8 mouse cellular contexts compared by ENCODE assay signal in the genomic region with DNA sequence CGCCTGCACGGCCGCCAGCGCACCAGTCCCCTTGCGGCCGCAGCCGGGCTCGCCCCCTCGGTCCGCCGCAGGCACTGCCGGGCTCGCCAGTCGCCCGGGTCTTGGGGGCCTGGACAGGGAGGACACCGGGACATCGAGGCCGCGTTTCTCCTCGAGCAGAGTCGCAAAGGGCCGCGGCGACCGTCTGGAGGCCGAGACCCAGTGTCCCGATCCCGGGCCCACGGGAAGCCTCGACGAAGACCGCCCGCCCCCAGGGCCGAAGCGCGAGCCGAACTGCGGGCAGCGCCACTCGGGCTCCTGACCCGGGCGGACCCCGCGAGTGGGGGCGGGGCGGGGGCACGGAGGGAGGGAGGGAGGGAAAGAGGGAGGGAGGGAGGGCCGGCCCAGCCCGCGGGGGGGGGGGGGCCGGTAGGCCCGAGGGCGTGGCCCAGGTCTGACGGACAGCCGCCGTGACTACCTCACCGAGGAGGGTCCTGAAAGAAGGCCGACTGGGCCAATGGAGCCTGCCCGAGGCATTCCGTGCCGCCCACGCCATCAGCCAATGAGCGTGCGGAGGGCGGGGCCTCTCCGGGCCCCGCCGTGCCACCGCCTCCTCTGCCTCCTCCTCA. TPM values are rescaled to one million over a fixed set of nuclear protein-coding genes. Genes with fewer than 3 reads are reported as not detected.
DNase-seq lines count a peak whose midpoint lies in the region; ATAC-seq and TF ChIP-seq lines count a peak whose summit lies in the region.
"Not testable (repeated sequence)": the region's sequence is repeated elsewhere in the genome, so short reads cannot be mapped to it uniquely, and the experiment has no call there.

No protein-coding gene starts in this region.

- peaks cover 42% of the 10 kb centered on the region for H3K79me2 ChIP-seq in C2C12 (ENCODE audit: control insufficient read depth, insufficient read depth)

- H3K79me3 ChIP-seq in C2C12 (ENCODE audit: low read depth): peaks cover 38% of the 10 kb centered on the region

- H3K4me3 ChIP-seq in C2C12 (ENCODE audit: insufficient read depth, poor library complexity, severe bottlenecking): peak overlapping the region; percentile 14
- H3K4me3 ChIP-seq in erythroblast, embryonic 14.5 days (replicated peaks): peak overlapping the region; percentile 66
- peak overlapping the region; percentile 52 for H3K4me3 ChIP-seq in heart, embryonic 12.5 days
- H3K4me3 ChIP-seq in kidney, postnatal 0 days (replicated peaks; ENCODE audit: low read depth, low read length): peak overlapping the region; percentile 41
- H3K4me3 ChIP-seq in liver, embryonic 11.5 days (ENCODE audit: low read depth, low read length): peak overlapping the region; percentile 68

- 0% methylated on average over 28 of the region's 69 CpGs for WGBS in heart, embryonic 12.5 days
- under 1% methylated on average over 39 of the region's 69 CpGs for WGBS in kidney, postnatal 0 days
- under 1% methylated on average over 45 of the region's 69 CpGs for WGBS in liver, embryonic 11.5 days

- peak; percentile 73 for DNase-seq in brain, embryonic 18.5 days (ENCODE audit: low read depth, low spot score)
- DNase-seq in kidney, postnatal 0 days (ENCODE audit: low spot score): peak; percentile 74
- DNase-seq in liver, embryonic 11.5 days (ENCODE audit: low spot score): peak; percentile 88
- peak; percentile 84 for DNase-seq in naive thymus-derived CD4-positive, alpha-beta T cell, adult 2 months (ENCODE audit: low read depth)
- DNase-seq in splenic B cell, adult 2 months (ENCODE audit: low read depth, low spot score): peak; percentile 86

- peak; percentile 98 for ATAC-seq in heart, embryonic 12.5 days (ENCODE audit: insufficient number of reproducible peaks, low FRiP score)
- ATAC-seq in kidney, postnatal 0 days (replicated peaks; ENCODE audit: low FRiP score, low read depth): peak; percentile 95
- peak; percentile 97 for ATAC-seq in liver, embryonic 11.5 days (replicated peaks; ENCODE audit: low FRiP score)

- not testable (repeated sequence) for H3K27me3 ChIP-seq in C2C12 (ENCODE audit: control insufficient read depth, insufficient read depth, insufficient read length); erythroblast, embryonic 14.5 days (ENCODE audit: control insufficient read depth); heart, embryonic 12.5 days (replicated peaks); kidney, postnatal 0 days (ENCODE audit: insufficient read depth, low read length); liver, embryonic 11.5 days (replicated peaks; ENCODE audit: control insufficient read depth, insufficient read depth, low read length); splenic B cell, adult 2 months (ENCODE audit: control insufficient read depth, insufficient read depth, low read length, poor library complexity, severe bottlenecking)

- H3K9ac ChIP-seq in heart, embryonic 12.5 days: peak overlapping the region; percentile 65
- H3K9ac ChIP-seq in kidney, postnatal 0 days (ENCODE audit: low read depth, low read length): peak overlapping the region; percentile 78
- H3K9ac ChIP-seq in liver, embryonic 11.5 days (ENCODE audit: low read depth, low read length): peak overlapping the region; percentile 75

- peak overlapping the region; percentile 64 for H3ac ChIP-seq in C2C12 (ENCODE audit: control insufficient read depth, insufficient read length, low read depth)

- peaks cover 26% of the 10 kb centered on the region for H3K4me1 ChIP-seq in erythroblast, embryonic 14.5 days (ENCODE audit: control insufficient read depth)
- peaks cover 19% of the 10 kb centered on the region for H3K4me1 ChIP-seq in heart, embryonic 12.5 days (replicated peaks)
- H3K4me1 ChIP-seq in kidney, postnatal 0 days (replicated peaks; ENCODE audit: insufficient read depth, low read length); liver, embryonic 11.5 days (replicated peaks; ENCODE audit: control insufficient read depth, insufficient read depth, low read length): not testable (repeated sequence)

- H3K36me3 ChIP-seq in C2C12 (ENCODE audit: control insufficient read depth, insufficient read depth): peaks cover 26% of the 10 kb centered on the region
- peaks cover 16% of the 10 kb centered on the region for H3K36me3 ChIP-seq in erythroblast, embryonic 14.5 days (ENCODE audit: control insufficient read depth)
- H3K36me3 ChIP-seq in heart, embryonic 12.5 days: peaks cover 20% of the 10 kb centered on the region
- not testable (repeated sequence) for H3K36me3 ChIP-seq in kidney, postnatal 0 days (ENCODE audit: insufficient read depth, low read length); liver, embryonic 11.5 days (ENCODE audit: control insufficient read depth, insufficient read depth, low read length); splenic B cell, adult 2 months (ENCODE audit: control insufficient read depth, insufficient read depth, low read length, poor library complexity, severe bottlenecking)

- TF ChIP-seq CTCF in C2C12 (IDR thresholded peaks at IDR 0.05; ENCODE audit: control insufficient read depth, insufficient read depth, insufficient read length): not testable (repeated sequence)
- TF ChIP-seq CTCF in kidney, postnatal 0 days (IDR thresholded peaks at IDR 0.05; ENCODE audit: low read depth): peak; percentile 3; the same call in 1 of the 2 replicates

- H3K9me3 ChIP-seq in erythroblast, embryonic 14.5 days (ENCODE audit: control insufficient read depth, low read length); heart, embryonic 12.5 days (replicated peaks); kidney, postnatal 0 days (replicated peaks; ENCODE audit: low read length); liver, embryonic 11.5 days (ENCODE audit: control insufficient read depth, low read length): not testable (repeated sequence)

- peak overlapping the region; percentile 78 for H3K27ac ChIP-seq in heart, embryonic 12.5 days (ENCODE audit: poor library complexity, severe bottlenecking)
- H3K27ac ChIP-seq in kidney, postnatal 0 days: peak overlapping the region; percentile 96
- peak overlapping the region; percentile 79 for H3K27ac ChIP-seq in liver, embryonic 11.5 days (ENCODE audit: low read depth, low read length)

- peak overlapping the region; percentile 70 for H3K4me2 ChIP-seq in heart, embryonic 12.5 days
- peak overlapping the region; percentile 66 for H3K4me2 ChIP-seq in kidney, postnatal 0 days (ENCODE audit: low read length)
- peak overlapping the region; percentile 76 for H3K4me2 ChIP-seq in liver, embryonic 11.5 days

RNA-seq across cellular contexts. Expression of a gene that starts 0.4 kb away (rescaled TPM):
- polyA plus RNA-seq in C2C12 (2012; fragmentation: generic; extraction: Trizol): 6.4 TPM
- 0.03 and 0.10 TPM in 2 replicates for polyA plus RNA-seq in erythroblast, embryonic 14.5 days (2012)
- 38.9 and 46.2 TPM in 2 replicates for polyA plus RNA-seq in heart, embryonic 12.5 days (2016; fragmentation: Nextera tagmentation; extraction: Ambion mirVana)
- 26.4 and 26.9 TPM in 2 replicates for polyA plus RNA-seq in kidney, postnatal 0 days (2015; fragmentation: Nextera tagmentation; extraction: Ambion mirVana)
- 24.4 and 32.0 TPM in 2 replicates for polyA plus RNA-seq in liver, embryonic 11.5 days (2014; fragmentation: Nextera tagmentation; extraction: Ambion mirVana)

Comparison
In these comparisons a context has a peak if more than half of its experiments do, and no peak if none do; other contexts are left out.
1. Peak in every context shown above with its lines: DNase-seq, ATAC-seq, H3K4me3 ChIP-seq and H3K27ac ChIP-seq.
2. H3K4me3 ChIP-seq: peak in every context shown above with its lines; median percentile 68 in liver, embryonic 11.5 days; 66 in erythroblast, embryonic 14.5 days; 52 in heart, embryonic 12.5 days; 41 in kidney, postnatal 0 days; 14 in C2C12.